Mouse (Mus musculus): ENCODE results near the gene Avp. TPM values are rescaled to one million over a fixed set of nuclear protein-coding genes. Genes with fewer than 3 reads are reported as not detected.

The Avp gene
- polyA plus RNA-seq, 1 experiment = not detected

DNA sequence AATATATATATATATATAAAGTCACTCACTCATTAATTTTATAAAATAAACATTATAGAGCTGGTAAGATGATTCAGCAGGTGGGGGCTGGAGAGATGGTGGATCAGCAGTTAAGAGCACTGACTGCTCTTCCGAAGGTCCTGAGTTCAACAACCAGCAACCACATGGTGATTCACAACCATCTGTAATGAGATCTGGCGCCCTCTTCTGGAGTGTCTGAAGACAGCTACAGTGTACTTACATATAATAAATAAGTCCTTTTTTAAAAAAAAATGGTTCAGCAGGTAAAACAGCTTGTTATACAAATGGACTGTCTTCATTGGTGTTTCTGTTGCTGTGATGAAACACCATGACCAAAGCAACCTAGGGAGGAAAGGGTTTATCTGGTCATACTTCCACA, 24.3 kb downstream of the Avp start:
- no peak for DNase-seq
- Histone ChIP-seq H3K27me3 (replicated peaks; ENCODE audit: control insufficient read depth, insufficient read depth, low read length) (no peaks in the 10 kb centered on the region), H3K36me3 (ENCODE audit: control insufficient read depth, insufficient read depth, low read length) (no peaks in the 10 kb centered on the region; the same call in 1 of the 2 replicates), H3K27ac (ENCODE audit: insufficient read depth, low read depth, low read length) (no peak overlapping the region), H3K4me3 (ENCODE audit: insufficient read depth, low read depth, low read length) (no peak overlapping the region), H3K4me1 (ENCODE audit: control insufficient read depth, insufficient read depth, low read length) (peaks cover 8% of the 10 kb centered on the region; the same call in 1 of the 2 replicates)
- WGBS = 76% methylated on average over 2 of the region's 2 CpGs
- TF ChIP-seq CTCF (conservative IDR thresholded peaks at IDR 0.05; ENCODE audit: insufficient read depth, insufficient read length, low read depth, low read length) = no peak
- no peak for TF ChIP-seq POLR2A (IDR thresholded peaks at IDR 0.05; ENCODE audit: low read depth, low read length)

DNA sequence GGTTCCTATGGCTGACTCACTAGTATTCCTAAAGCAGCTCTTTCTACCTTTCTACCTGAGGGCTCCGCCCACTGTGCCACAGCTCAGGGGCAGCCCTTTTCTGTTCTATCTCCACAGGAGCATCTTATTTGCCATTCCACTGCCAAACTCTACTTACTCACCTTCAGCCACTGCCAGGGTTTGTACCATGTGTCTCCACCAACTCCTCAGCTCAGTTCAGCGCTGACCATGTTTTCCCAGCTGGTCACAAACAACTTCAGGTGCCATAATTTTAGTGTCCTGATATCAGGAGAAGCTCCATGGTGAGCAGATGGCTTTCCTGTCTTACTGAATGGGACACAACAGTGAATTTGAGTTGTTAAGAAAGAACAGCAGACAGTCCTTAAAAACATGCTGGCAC, 24.9 kb downstream of the Avp start:
- Histone ChIP-seq H3K27me3 (replicated peaks; ENCODE audit: control insufficient read depth, insufficient read depth, low read length) (no peaks in the 10 kb centered on the region), H3K36me3 (ENCODE audit: control insufficient read depth, insufficient read depth, low read length) (no peaks in the 10 kb centered on the region; the same call in 1 of the 2 replicates), H3K4me1 (ENCODE audit: control insufficient read depth, insufficient read depth, low read length) (peaks cover 3% of the 10 kb centered on the region; the same call in 1 of the 2 replicates)

DNA sequence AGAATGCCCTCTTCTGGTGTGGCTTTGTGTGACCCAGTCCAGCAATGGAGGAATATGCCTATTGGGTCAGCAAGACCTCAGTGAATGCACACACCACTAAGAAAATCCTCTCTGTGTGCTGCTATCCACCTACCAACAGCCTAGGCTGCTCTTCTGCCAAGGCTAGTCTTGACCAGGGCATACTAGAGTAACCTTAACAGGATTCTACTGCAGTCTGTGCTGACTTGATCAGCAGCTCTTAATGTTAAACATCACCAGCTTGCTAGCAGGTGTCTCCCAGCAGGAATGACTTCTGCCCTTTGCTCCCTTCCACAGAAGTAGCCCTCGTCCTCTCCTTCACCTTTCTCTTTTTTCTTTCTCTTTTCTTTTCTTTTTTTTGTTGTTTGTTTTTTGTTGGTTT, 26.1 kb downstream of the Avp start:
- Histone ChIP-seq H3K36me3 (ENCODE audit: control insufficient read depth, insufficient read depth, low read length) (peaks cover 2% of the 10 kb centered on the region; the same call in 1 of the 2 replicates), H3K4me1 (ENCODE audit: control insufficient read depth, insufficient read depth, low read length) (peaks cover 3% of the 10 kb centered on the region; the same call in 1 of the 2 replicates), H3K27me3 (replicated peaks; ENCODE audit: control insufficient read depth, insufficient read depth, low read length) (no peaks in the 10 kb centered on the region), H3K4me3 (ENCODE audit: insufficient read depth, low read depth, low read length) (no peak overlapping the region), H3K27ac (ENCODE audit: insufficient read depth, low read depth, low read length) (no peak overlapping the region)
- DNase-seq = peak; percentile 70
- WGBS = 57% methylated on average over 1 of the region's 1 CpGs
- TF ChIP-seq CTCF (conservative IDR thresholded peaks at IDR 0.05; ENCODE audit: insufficient read depth, insufficient read length, low read depth, low read length) (no peak), POLR2A (IDR thresholded peaks at IDR 0.05; ENCODE audit: low read depth, low read length) (no peak)

More for the DNA sequence above, 24.9 kb downstream of the Avp start:
- H3K4me3 ChIP-seq (ENCODE audit: insufficient read depth, low read depth, low read length) = no peak overlapping the region
- TF ChIP-seq POLR2A (IDR thresholded peaks at IDR 0.05; ENCODE audit: low read depth, low read length) (no peak), CTCF (conservative IDR thresholded peaks at IDR 0.05; ENCODE audit: insufficient read depth, insufficient read length, low read depth, low read length) (no peak)
- no peak overlapping the region for H3K27ac ChIP-seq (ENCODE audit: insufficient read depth, low read depth, low read length)
- 95% methylated on average over 2 of the region's 2 CpGs for WGBS
- no peak for DNase-seq

DNA sequence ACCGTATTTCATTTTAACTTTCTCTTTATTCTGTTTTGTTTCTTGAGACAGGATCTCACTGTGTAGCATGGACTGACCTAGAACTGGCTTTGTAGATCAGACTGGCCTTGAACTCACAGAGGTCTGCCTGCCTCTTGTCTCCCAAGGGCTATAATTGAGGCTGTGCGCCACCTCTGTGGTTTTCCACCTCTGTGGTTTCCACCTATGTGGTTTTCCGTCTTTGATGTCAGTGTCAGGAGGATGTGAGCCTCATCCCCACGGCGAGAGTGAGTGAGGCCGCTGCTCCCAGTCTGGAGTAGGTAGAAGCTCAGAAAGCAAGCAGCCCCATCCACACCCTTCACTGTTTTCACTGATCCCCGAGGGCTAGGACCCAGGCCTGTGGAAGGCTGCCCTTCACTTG, 27.5 kb downstream of the Avp start:
- WGBS = 86% methylated on average over 7 of the region's 7 CpGs
- TF ChIP-seq POLR2A (IDR thresholded peaks at IDR 0.05; ENCODE audit: low read depth, low read length) = no peak
- TF ChIP-seq CTCF (conservative IDR thresholded peaks at IDR 0.05; ENCODE audit: insufficient read depth, insufficient read length, low read depth, low read length) = no peak

DNA sequence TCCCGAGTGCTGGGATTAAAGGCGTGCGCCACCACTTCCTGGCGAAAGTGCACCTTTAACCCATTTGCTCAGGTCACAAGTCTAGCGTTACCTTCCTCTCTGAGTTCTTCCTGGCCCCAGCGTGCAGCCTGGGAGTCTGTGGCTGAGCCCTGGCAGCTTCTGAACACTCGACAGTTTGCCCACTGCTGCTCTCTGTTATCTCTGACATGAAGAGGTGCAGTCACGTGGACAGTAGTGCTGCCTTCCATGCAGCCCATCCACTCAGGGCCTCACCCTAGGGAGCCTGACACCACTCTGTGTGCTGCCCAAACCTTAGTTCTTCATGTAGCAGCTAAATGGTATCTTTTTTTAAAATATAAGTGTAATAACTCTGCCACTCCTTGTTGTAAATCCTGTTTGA, 35.4 kb downstream of the Avp start:
- Histone ChIP-seq H3K4me3 (ENCODE audit: insufficient read depth, low read depth, low read length) (no peak overlapping the region), H3K36me3 (ENCODE audit: control insufficient read depth, insufficient read depth, low read length) (no peaks in the 10 kb centered on the region; the same call in 1 of the 2 replicates), H3K27me3 (replicated peaks; ENCODE audit: control insufficient read depth, insufficient read depth, low read length) (no peaks in the 10 kb centered on the region), H3K27ac (ENCODE audit: insufficient read depth, low read depth, low read length) (no peak overlapping the region), H3K4me1 (ENCODE audit: control insufficient read depth, insufficient read depth, low read length) (no peaks in the 10 kb centered on the region)
- TF ChIP-seq CTCF (conservative IDR thresholded peaks at IDR 0.05; ENCODE audit: insufficient read depth, insufficient read length, low read depth, low read length) (no peak), POLR2A (IDR thresholded peaks at IDR 0.05; ENCODE audit: low read depth, low read length) (no peak)
- DNase-seq = no peak
- 85% methylated on average over 8 of the region's 8 CpGs for WGBS

More for the DNA sequence above, 27.5 kb downstream of the Avp start:
- Histone ChIP-seq H3K4me3 (ENCODE audit: insufficient read depth, low read depth, low read length) (no peak overlapping the region), H3K36me3 (ENCODE audit: control insufficient read depth, insufficient read depth, low read length) (peaks cover 2% of the 10 kb centered on the region; the same call in 1 of the 2 replicates), H3K27ac (ENCODE audit: insufficient read depth, low read depth, low read length) (no peak overlapping the region), H3K4me1 (ENCODE audit: control insufficient read depth, insufficient read depth, low read length) (peaks cover 3% of the 10 kb centered on the region; the same call in 1 of the 2 replicates), H3K27me3 (replicated peaks; ENCODE audit: control insufficient read depth, insufficient read depth, low read length) (no peaks in the 10 kb centered on the region)
- DNase-seq = no peak

DNA sequence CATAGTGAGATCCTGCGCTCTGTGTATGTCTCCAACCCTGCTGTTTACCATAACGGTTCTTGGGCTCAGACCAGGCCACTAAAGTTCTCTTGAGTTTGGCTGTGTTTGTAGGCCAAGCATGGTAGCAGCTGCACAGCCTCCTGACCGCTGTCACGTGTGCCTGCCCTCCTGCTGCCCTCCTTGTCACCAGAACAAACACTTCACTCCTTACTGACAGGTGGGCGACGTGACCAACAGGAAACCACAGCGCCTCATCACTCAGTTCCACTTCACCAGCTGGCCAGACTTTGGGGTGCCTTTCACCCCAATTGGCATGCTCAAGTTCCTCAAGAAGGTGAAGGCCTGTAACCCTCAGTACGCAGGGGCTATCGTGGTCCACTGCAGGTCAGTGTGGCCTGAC, 42.1 kb downstream of the Avp start:
- Histone ChIP-seq H3K4me1 (ENCODE audit: control insufficient read depth, insufficient read depth, low read length) (no peaks in the 10 kb centered on the region), H3K36me3 (ENCODE audit: control insufficient read depth, insufficient read depth, low read length) (peaks cover 3% of the 10 kb centered on the region), H3K27ac (ENCODE audit: insufficient read depth, low read depth, low read length) (no peak overlapping the region), H3K27me3 (replicated peaks; ENCODE audit: control insufficient read depth, insufficient read depth, low read length) (no peaks in the 10 kb centered on the region), H3K4me3 (ENCODE audit: insufficient read depth, low read depth, low read length) (no peak overlapping the region)
- no peak for DNase-seq
- TF ChIP-seq POLR2A (IDR thresholded peaks at IDR 0.05; ENCODE audit: low read depth, low read length) (no peak), CTCF (conservative IDR thresholded peaks at IDR 0.05; ENCODE audit: insufficient read depth, insufficient read length, low read depth, low read length) (no peak)
- 81% methylated on average over 9 of the region's 9 CpGs for WGBS

DNA sequence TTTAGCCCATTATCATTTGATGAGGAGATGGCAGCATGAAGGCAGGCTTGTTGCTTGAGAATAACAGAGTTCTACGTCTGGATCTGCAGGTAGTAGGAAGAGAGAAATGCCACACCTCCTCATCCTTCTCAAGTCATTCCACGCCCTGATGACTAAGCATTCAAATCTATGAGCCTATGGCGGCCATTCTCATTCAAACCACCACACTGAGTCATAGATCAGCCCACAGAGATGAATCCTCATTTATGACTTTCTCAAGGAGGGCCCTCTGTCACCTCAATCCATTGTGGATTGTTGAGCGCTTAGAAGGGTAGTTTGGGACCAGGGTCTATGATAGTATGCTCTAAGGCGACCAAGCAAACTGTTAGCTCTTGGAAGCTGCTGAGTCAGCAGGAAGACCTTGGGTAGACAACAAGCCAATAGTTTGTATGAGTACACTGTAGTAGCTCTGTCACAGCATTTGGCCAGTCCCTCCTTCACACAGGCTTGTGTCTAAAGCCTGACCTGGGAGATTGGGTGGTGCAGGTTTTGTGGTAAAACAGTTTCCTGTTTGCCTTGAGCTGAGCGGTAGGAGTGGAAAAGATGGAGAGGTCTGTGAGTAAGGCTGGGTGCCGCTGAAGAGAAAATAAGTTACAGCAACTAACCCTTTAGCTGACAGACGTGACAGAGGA, 43.3 kb downstream of the Avp start:
- Histone ChIP-seq H3K4me1 (ENCODE audit: control insufficient read depth, insufficient read depth, low read length) (no peaks in the 10 kb centered on the region), H3K27me3 (replicated peaks; ENCODE audit: control insufficient read depth, insufficient read depth, low read length) (no peaks in the 10 kb centered on the region), H3K27ac (ENCODE audit: insufficient read depth, low read depth, low read length) (no peak overlapping the region), H3K4me3 (ENCODE audit: insufficient read depth, low read depth, low read length) (no peak overlapping the region), H3K36me3 (ENCODE audit: control insufficient read depth, insufficient read depth, low read length) (peaks cover 3% of the 10 kb centered on the region)
- no peak for DNase-seq
- no peak for TF ChIP-seq CTCF (conservative IDR thresholded peaks at IDR 0.05; ENCODE audit: insufficient read depth, insufficient read length, low read depth, low read length)
- no peak for TF ChIP-seq POLR2A (IDR thresholded peaks at IDR 0.05; ENCODE audit: low read depth, low read length)
- WGBS = 95% methylated on average over 8 of the region's 8 CpGs
